Mouse (Mus musculus) kidney, postnatal 10 days (tissue): ENCODE data around the gene Rab6b.
"Not testable (repeated sequence)": the region's sequence is repeated elsewhere in the genome, so short reads cannot be mapped to it uniquely, and the experiment has no call there.

Experiments used
- DNase-seq: peaks from one replicate; pipeline ENCODE4 v3.0.0; 2021; ENCODE audit warnings: mixed read lengths

Rab6b gene

DNA sequence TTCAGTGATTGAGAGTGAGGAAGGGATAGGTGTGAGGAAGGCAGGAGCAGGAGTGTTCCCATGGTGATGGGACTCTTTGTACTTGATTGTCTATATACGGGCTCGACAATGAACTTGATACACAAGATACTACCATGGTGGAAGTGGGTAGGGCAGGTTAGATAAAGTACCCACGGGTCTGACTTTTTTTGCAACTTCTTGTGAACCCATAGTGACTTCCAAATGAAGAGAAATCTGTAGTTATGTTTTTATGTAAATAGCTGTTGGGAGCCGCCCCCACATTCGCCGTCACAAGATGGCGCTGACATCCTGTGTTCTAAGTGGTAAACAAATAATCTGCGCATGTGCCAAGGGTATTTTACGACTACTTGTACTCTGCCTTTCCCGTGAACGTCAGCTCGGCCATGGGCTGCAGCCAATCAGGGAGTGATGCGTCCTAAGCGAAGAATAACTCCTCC is 3.2 kb upstream of the Rab6b start:
- not testable (repeated sequence) for DNase-seq

GRCm38 (mm10) chr9:103108943-103109670 is 2.5 kb upstream of the Rab6b start:
- DNase-seq, result no peak

- no peak for DNase-seq
These were observed 1.7 kb upstream of the Rab6b start for GRCm38 (mm10) chr9:103109911-103110310.

- no peak for DNase-seq
These were observed 673 bp upstream of the Rab6b start for GRCm38 (mm10) chr9:103110727-103111501.

GRCm38 (mm10) chr9:103112471-103113271 is 1.1 kb downstream of the Rab6b start:
- DNase-seq, result peak; percentile 51

DNA sequence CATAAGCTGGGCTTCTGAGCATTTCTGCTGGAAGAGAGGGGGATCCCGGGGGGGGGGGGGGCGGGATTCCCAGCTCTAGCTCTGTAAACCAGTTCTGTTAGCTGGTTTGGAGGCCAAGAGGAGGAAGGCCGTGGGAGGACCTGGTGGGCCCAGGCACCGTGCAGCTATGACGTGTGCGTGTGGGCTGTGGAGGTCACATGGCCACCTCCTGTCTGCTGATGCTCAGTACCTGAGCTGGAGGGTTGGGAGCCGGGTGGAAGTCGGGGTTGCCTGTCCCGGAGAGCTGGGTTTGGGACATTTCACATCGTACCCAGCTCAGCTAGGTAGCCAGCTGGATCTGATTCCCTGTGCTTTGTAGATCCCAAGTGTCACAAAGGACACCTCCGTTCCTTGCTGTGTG is 1.8 kb downstream of the Rab6b start:
- no peak for DNase-seq

DNA sequence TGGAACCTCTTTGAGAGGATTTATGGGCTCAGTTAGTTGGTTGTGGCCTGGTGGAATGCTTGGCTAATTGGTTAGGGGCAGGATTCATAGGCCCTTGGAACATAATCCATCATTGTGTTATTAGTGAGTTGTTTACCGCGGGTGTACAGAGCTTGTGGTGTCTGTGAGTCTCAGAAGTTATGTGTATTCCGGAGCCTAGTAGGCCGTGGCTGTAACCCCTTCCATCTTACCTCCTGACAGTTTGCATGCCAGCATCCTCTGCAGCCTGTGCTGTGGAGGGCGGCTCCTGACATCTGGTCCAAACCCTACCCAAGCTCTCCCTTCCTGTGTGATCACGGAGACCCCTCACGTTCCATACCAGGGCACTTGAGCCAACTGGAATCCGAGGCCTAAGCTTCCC is 2.7 kb downstream of the Rab6b start:
- no peak for DNase-seq

GRCm38 (mm10) chr9:103114901-103115300 is 3.3 kb downstream of the Rab6b start:
- no peak for DNase-seq

DNA sequence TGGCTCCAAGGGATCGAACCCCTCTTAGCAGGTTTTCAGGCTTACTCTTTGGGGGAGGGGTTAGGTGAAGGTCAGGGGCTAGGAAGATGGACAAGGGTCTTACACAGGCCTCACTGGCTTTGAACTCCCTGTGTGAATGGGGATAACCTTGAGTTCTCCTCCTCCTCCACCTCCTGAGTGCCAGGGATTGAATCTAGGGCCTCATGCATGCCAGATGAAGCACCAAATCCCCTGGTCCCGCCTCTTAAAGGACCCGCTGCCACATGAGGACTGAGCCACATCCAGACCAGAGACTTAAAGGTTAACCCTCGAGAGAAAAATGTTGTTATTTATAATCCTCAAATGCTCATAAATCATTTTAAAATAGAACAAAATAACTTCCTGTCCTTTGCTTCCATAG is 5.4 kb downstream of the Rab6b start:
- DNase-seq, result no peak

DNA sequence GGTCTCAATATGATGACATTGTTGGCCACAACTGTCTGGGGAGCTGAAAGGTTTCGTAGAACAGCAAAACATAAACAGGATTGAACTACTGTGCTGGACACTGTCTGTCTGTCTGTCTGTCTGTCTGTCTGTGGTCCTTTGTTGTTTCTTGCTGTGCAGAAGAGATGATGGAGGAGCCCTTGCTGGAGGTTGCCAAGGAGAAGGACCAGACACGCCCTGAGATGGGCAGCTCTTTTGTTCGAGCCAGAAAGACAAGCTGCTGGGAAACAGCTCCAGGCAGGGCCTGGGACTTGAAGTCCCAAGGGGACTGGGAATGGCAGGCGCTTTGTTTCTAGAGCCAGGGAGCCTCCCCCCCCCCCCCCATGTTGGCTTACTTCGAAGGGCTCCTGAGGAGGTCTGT is 5.9 kb downstream of the Rab6b start:
- no peak for DNase-seq

- DNase-seq, result no peak
These were observed 6.4 kb downstream of the Rab6b start for GRCm38 (mm10) chr9:103117951-103118350.

- DNase-seq, result no peak
These were observed 7.2 kb downstream of the Rab6b start for GRCm38 (mm10) chr9:103118651-103119275.

DNA sequence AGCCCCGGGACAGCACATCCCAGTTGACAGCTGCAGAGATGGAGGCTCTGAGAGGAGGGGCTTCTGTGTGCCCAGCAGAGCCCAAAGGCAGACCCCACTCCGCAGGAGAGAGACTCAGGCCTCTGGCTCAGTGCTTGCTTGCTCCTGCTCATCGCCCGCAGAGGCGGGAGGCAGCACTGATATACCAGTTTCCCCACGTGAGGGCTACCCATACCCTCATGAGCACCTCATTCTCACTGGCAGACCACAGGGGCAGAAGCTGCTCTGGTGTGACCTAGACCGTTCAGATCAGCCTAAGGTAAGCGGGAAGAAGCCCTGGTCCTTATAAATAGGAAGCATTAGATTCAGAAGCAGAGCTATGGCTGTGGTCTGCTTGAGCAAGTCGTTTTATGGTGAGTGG is 8.2 kb downstream of the Rab6b start:
- DNase-seq, result no peak

DNA sequence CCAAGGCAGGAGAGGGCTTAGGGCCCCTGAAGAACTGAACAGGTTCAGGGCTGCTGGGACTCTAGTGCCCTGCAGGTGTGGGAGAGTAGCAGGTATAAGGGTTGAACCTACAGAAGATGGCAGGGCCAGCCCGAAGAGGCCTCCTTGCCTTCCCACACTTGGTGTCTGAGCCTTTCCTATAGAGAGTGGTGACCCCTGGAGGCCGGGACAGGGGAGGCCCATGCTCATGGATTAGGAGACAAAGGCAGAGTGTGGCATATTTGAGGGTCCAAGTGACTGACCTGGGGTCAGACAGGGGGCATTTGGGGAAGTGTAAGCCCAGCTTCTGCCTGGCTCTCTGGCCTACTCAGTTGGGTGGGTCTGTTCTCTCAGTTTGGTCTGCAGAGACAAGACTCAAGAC is 8.6 kb downstream of the Rab6b start:
- no peak for DNase-seq

DNA sequence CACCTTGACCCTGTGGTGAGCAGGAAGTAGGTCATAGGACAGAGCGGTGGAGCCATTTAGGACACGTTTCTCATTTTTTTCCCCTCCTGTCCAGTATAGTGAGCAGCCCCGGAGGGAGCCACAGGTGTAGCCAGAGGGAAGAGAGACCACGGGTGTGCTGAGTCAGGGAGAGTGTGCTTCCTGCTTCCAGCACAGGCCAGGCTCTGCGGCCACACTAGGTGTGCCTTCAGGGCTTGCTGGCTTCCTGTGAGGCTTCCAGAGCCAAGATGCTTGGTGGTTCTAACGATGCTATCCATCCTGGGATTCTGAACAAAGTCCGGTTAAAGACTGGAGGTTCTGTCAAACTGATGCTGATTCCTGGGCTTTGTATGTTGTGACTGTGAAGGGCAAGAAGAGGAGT is 10.0 kb downstream of the Rab6b start:
- no peak for DNase-seq

DNA sequence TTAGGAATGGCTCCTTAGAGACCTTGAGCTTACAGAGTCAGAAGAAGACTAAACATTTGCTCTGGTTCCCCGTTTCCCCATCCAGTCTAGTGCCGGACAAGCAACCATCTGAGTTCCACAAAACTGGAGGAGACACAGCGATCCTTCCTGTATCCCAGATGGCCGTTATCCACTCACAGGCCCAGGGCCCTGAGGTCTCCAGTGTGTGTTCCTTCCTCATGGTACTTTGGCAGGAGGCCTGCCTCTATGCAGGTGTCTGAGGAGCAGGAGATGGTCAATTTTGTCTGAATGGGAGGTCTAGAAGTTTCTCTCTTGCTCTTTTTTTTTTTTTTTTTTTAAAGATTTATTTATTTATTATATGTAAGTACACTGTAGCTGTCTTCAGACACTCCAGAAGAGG is 13.2 kb downstream of the Rab6b start:
- DNase-seq, result no peak

GRCm38 (mm10) chr9:103133493-103134124 is 22.0 kb downstream of the Rab6b start:
- no peak for DNase-seq

DNA sequence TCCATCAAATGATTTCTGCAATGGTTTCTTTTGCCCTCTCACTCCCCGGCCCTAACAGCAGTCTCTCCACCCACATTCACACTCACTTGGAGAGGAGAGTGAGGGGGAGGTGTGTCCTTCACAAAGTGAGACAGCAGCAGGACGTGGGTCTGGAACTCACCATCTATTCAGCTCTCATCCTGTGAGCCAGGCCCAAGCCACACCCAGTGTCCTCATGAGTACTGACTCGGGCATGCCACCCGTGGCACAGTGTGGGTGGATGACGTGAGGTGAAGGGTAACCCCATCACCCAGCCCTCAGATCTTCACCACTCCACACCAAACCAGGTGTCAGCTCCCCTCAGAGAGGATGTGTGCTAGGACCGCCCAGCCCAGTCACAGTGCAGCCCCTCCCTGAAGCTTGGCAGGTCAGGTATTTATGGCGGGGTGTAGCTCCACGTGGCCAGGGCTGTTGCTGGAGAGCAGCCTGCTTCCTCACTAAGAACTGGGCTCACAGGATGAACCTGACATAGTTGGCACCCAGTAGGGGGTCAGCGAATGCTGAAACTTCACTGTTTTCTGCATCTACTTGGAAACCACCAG is 23.0 kb downstream of the Rab6b start:
- no peak for DNase-seq

DNA sequence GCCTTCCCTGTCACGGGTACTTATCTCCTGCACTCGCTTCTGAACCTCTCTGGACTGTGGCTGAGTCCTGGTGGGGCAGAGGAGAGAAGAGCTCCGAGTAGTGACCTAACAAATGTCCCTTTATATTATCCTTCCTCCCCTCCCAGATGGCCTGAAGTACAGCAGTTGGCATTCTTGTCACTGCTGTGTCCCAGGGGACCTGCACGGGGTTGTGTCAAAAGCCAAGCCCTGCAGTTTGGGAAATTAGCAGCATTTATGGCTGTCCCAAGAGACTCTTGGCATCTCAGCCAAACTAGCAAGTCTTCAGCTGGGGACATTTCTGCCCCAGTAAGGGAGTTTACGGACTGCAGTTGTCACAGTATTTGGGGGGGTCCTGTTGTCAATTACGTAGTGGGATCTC is 27.9 kb downstream of the Rab6b start:
- DNase-seq, result peak; percentile 46

GRCm38 (mm10) chr9:103140384-103140783 is 28.8 kb downstream of the Rab6b start:
- DNase-seq, result no peak

GRCm38 (mm10) chr9:103141266-103141665 is 29.7 kb downstream of the Rab6b start:
- DNase-seq, result no peak

- DNase-seq, result no peak
These were observed 32.3 kb downstream of the Rab6b start for GRCm38 (mm10) chr9:103143881-103144280.
